Mouse (Mus musculus) heart, embryonic 15.5 days (tissue): ENCODE measurements at regions not wholly inside any gene's neighbourhood (a gene's known extent, or its start where the extent isn't known, plus 50 kb on each side); places are given as distances from the start of the nearest gene placed in this dataset.

ENCODE experiments used
- ATAC-seq: fragments of 200-750 bp; cut with Nextera tagmentation; replicated peaks from 2 replicates; pipeline ENCODE4 v1.8.0; 2017; ENCODE audit warnings: low read depth, moderate TSS enrichment; ENCODE audit not compliant: insufficient number of reproducible peaks, insufficient read depth, low FRiP score
- H3K27ac ChIP-seq: fragments of 300-500 bp; sonication (generic); 2 replicates; pipeline ENCODE4 v1.5.1; 2015; ENCODE audit warnings: mild to moderate bottlenecking, inconsistent platforms
- H3K27me3 ChIP-seq: fragments of 300-500 bp; sonication (generic); 2 replicates; pipeline ENCODE4 v1.6.1; 2015; ENCODE audit warnings: inconsistent platforms
- H3K36me3 ChIP-seq: fragments of 300-500 bp; sonication (generic); 2 replicates; pipeline ENCODE4 v1.6.1; 2015; ENCODE audit warnings: mild to moderate bottlenecking, inconsistent platforms
- H3K4me1 ChIP-seq: fragments of 300-500 bp; sonication (generic); replicated peaks from 2 replicates; pipeline ENCODE4 v1.6.1; 2015; ENCODE audit warnings: inconsistent platforms
- H3K4me2 ChIP-seq: fragments of 300-500 bp; sonication (generic); 2 replicates; pipeline ENCODE4 v1.6.1; 2015; ENCODE audit warnings: inconsistent platforms, mild to moderate bottlenecking, moderate library complexity
- H3K4me3 ChIP-seq: fragments of 300-500 bp; sonication (generic); 2 replicates; pipeline ENCODE4 v1.5.1; 2015; ENCODE audit warnings: mild to moderate bottlenecking, inconsistent platforms
- H3K9ac ChIP-seq: fragments of 300-500 bp; sonication (generic); 2 replicates; pipeline ENCODE4 v1.6.1; 2015; ENCODE audit warnings: mild to moderate bottlenecking, inconsistent platforms
- H3K9me3 ChIP-seq: fragments of 300-500 bp; sonication (generic); replicated peaks from 2 replicates; pipeline ENCODE4 v1.6.1; 2016; ENCODE audit warnings: inconsistent platforms
- WGBS: fragments of 180-500 bp; shearing (Covaris S2); methylation state at CpG from one replicate; pipeline ENCODE4 v1.1.7; 2015; ENCODE audit warnings: mixed read lengths; 5-methylcytosine and 5-hydroxymethylcytosine counted together

GRCm38 (mm10) chr1:132820136-132820535 is 59.9 kb upstream of the Lrrn2 start:
- no peak for ATAC-seq
- Histone ChIP-seq H3K27me3 (0 out of 2 replicates have a peak, but pooled peaks cover 8% of the 10 kb centered on the region), H3K36me3 (no peaks in the 10 kb centered on the region), H3K4me3 (no peak overlapping the region), H3K9ac (no peak overlapping the region), H3K27ac (no peak overlapping the region), H3K9me3 (no peaks in the 10 kb centered on the region), H3K4me2 (no peak overlapping the region), H3K4me1 (no peaks in the 10 kb centered on the region)
- WGBS: 51% methylated on average over 8 of the region's 8 CpGs

GRCm38 (mm10) chr1:132818296-132818695 is 61.8 kb upstream of the Lrrn2 start:
- H3K4me3 ChIP-seq: no peak overlapping the region
- H3K27ac ChIP-seq: no peak overlapping the region
- peaks cover 23% of the 10 kb centered on the region; the same call in 1 of the 2 replicates for H3K27me3 ChIP-seq
- H3K9me3 ChIP-seq: no peaks in the 10 kb centered on the region
- H3K4me2 ChIP-seq: no peak overlapping the region
- H3K36me3 ChIP-seq: no peaks in the 10 kb centered on the region
- ATAC-seq: no peak
- H3K4me1 ChIP-seq: no peaks in the 10 kb centered on the region
- no peak overlapping the region for H3K9ac ChIP-seq
- 41% methylated on average over 7 of the region's 7 CpGs for WGBS

GRCm38 (mm10) chr1:132817366-132817765 is 62.7 kb upstream of the Lrrn2 start:
- ATAC-seq: no peak
- Histone ChIP-seq H3K36me3 (no peaks in the 10 kb centered on the region), H3K4me2 (no peak overlapping the region), H3K27me3 (peaks cover 26% of the 10 kb centered on the region; the same call in 1 of the 2 replicates), H3K9ac (no peak overlapping the region), H3K4me1 (no peaks in the 10 kb centered on the region), H3K4me3 (no peak overlapping the region), H3K9me3 (no peaks in the 10 kb centered on the region), H3K27ac (no peak overlapping the region)
- 81% methylated on average over 2 of the region's 2 CpGs for WGBS

GRCm38 (mm10) chr1:132805543-132805942 is 63.9 kb upstream of the Nfasc start:
- H3K27ac ChIP-seq: no peak overlapping the region
- no peak for ATAC-seq
- H3K27me3 ChIP-seq: peaks cover 31% of the 10 kb centered on the region
- no peaks in the 10 kb centered on the region for H3K4me1 ChIP-seq
- no peak overlapping the region for H3K4me3 ChIP-seq
- 71% methylated on average over 9 of the region's 9 CpGs for WGBS
- no peak overlapping the region for H3K4me2 ChIP-seq
- no peaks in the 10 kb centered on the region for H3K36me3 ChIP-seq
- no peak overlapping the region for H3K9ac ChIP-seq
- no peaks in the 10 kb centered on the region for H3K9me3 ChIP-seq

GRCm38 (mm10) chr1:132803842-132804241 is 62.2 kb upstream of the Nfasc start:
- Histone ChIP-seq H3K27me3 (peaks cover 47% of the 10 kb centered on the region), H3K4me3 (no peak overlapping the region), H3K9ac (no peak overlapping the region), H3K4me2 (no peak overlapping the region), H3K36me3 (no peaks in the 10 kb centered on the region), H3K4me1 (no peaks in the 10 kb centered on the region), H3K27ac (no peak overlapping the region), H3K9me3 (no peaks in the 10 kb centered on the region)
- WGBS: 80% methylated on average over 9 of the region's 9 CpGs
- no peak for ATAC-seq

- H3K4me2 ChIP-seq: no peak overlapping the region
- no peak overlapping the region for H3K4me3 ChIP-seq
- H3K9me3 ChIP-seq: no peaks in the 10 kb centered on the region
- no peak overlapping the region for H3K27ac ChIP-seq
- H3K27me3 ChIP-seq: peaks cover 57% of the 10 kb centered on the region
- H3K36me3 ChIP-seq: no peaks in the 10 kb centered on the region
- H3K4me1 ChIP-seq: no peaks in the 10 kb centered on the region
- WGBS: 13% methylated on average over 4 of the region's 4 CpGs
- no peak for ATAC-seq
- no peak overlapping the region for H3K9ac ChIP-seq
Measured at GRCm38 (mm10) chr1:132802380-132802779, 60.8 kb upstream of the Nfasc start.

GRCm38 (mm10) chr1:132800285-132800684 is 58.7 kb upstream of the Nfasc start:
- H3K27me3 ChIP-seq: peaks cover 50% of the 10 kb centered on the region
- no peak overlapping the region for H3K9ac ChIP-seq
- H3K4me2 ChIP-seq: no peak overlapping the region
- 6% methylated on average over 9 of the region's 9 CpGs for WGBS
- no peaks in the 10 kb centered on the region for H3K36me3 ChIP-seq
- no peak for ATAC-seq
- no peaks in the 10 kb centered on the region for H3K9me3 ChIP-seq
- no peak overlapping the region for H3K4me3 ChIP-seq
- H3K4me1 ChIP-seq: no peaks in the 10 kb centered on the region
- no peak overlapping the region for H3K27ac ChIP-seq

- H3K9ac ChIP-seq: no peak overlapping the region
- no peak overlapping the region for H3K4me3 ChIP-seq
- ATAC-seq: no peak
- no peaks in the 10 kb centered on the region for H3K9me3 ChIP-seq
- no peak overlapping the region for H3K27ac ChIP-seq
- H3K27me3 ChIP-seq: peaks cover 45% of the 10 kb centered on the region
- no peak overlapping the region for H3K4me2 ChIP-seq
- H3K36me3 ChIP-seq: no peaks in the 10 kb centered on the region
- H3K4me1 ChIP-seq: no peaks in the 10 kb centered on the region
- WGBS: 4% methylated on average over 6 of the region's 6 CpGs
Measured at GRCm38 (mm10) chr1:132799258-132799657, 57.7 kb upstream of the Nfasc start.

- 77% methylated on average over 1 of the region's 1 CpGs for WGBS
- no peak overlapping the region for H3K4me2 ChIP-seq
- no peak overlapping the region for H3K4me3 ChIP-seq
- H3K9ac ChIP-seq: no peak overlapping the region
- no peaks in the 10 kb centered on the region for H3K36me3 ChIP-seq
- peaks cover 15% of the 10 kb centered on the region for H3K27me3 ChIP-seq
- no peaks in the 10 kb centered on the region for H3K9me3 ChIP-seq
- H3K4me1 ChIP-seq: no peaks in the 10 kb centered on the region
- H3K27ac ChIP-seq: no peak overlapping the region
- no peak for ATAC-seq
Measured at GRCm38 (mm10) chr1:132794462-132794861, 52.9 kb upstream of the Nfasc start.
